Mouse (Mus musculus): Measurements from ENCODE around the gene S100a4. TPM values are rescaled to one million over a fixed set of nuclear protein-coding genes. Genes with fewer than 3 reads are reported as not detected.

The S100a4 gene
- polyA plus RNA-seq, 1 experiment = 1.9 TPM

DNA sequence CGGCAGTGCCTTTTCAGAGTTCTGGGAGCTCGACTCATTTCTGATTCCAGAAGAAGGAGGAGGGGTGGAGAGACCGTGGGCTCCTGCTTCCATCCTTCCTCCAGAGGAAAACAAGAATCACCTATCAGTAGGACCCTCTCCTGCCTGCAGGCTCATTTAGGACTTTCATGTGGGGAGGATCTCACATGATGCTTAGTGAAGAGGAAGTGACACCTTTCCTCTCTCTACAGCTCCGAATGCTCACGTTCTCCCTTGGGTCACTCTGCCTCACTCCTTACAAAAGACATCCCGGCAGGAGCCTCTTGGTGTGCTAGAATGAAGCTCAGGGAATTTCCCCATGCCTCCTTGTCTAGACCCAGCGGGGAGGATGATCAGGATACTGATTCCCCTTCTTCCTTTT, 18.0 kb downstream of the S100a4 start:
- H3K4me3 ChIP-seq (ENCODE audit: control insufficient read depth, low read depth, low read length) = no peak overlapping the region
- TF ChIP-seq CTCF (IDR thresholded peaks at IDR 0.05; ENCODE audit: control insufficient read depth, insufficient read depth, insufficient replicate concordance, low read depth, low read length) = no peak
- TF ChIP-seq POLR2A (IDR thresholded peaks at IDR 0.05; ENCODE audit: control insufficient read depth, low read depth, low read length) = no peak
- H3K4me1 ChIP-seq (ENCODE audit: control insufficient read depth, insufficient read depth, low read length) = peaks cover 2% of the 10 kb centered on the region; the same call in 1 of the 2 replicates
- no peaks in the 10 kb centered on the region for H3K36me3 ChIP-seq (ENCODE audit: control insufficient read depth, insufficient read depth, low read length)
- H3K27ac ChIP-seq (ENCODE audit: control insufficient read depth, insufficient read depth, low read depth, low read length) = no peak overlapping the region
- no peaks in the 10 kb centered on the region for H3K27me3 ChIP-seq (ENCODE audit: control insufficient read depth, insufficient read depth, low read length)

DNA sequence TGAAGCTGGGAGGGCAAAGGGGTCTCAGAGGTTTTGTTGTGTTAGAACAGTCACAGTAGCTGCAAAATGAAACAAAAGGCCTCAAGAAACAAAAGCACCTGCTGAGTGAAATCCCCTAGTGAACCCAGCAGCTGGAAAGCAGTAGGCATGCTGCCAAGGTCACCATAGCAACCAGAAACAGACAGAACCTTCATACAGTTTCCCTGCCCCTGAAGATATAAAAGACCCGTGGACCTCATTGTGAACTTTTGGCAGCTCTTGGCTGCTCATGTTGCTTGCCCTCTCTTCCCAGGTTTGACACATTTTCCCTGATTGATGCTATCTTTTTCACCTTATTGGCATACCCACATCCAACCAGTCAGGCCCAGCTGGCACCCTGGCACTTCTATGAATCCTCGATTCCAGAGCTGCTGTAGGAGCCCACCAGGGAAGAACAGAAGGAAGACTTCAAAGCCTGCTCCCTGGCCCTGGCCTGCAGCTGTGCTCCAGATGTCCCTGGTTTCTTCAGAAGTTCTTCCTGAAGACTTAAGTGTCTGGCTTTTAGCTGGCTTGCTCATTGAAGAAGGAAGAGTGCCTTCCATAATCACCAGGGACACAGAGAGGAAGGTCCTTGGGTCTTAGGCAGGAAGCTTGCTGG, 20.0 kb downstream of the S100a4 start:
- peaks cover 2% of the 10 kb centered on the region; the same call in 1 of the 2 replicates for H3K4me1 ChIP-seq (ENCODE audit: control insufficient read depth, insufficient read depth, low read length)
- no peak overlapping the region for H3K4me3 ChIP-seq (ENCODE audit: control insufficient read depth, low read depth, low read length)
- TF ChIP-seq POLR2A (IDR thresholded peaks at IDR 0.05; ENCODE audit: control insufficient read depth, low read depth, low read length) = no peak
- no peak for TF ChIP-seq CTCF (IDR thresholded peaks at IDR 0.05; ENCODE audit: control insufficient read depth, insufficient read depth, insufficient replicate concordance, low read depth, low read length)
- peak overlapping the region; percentile 42; the same call in 1 of the 2 replicates for H3K27ac ChIP-seq (ENCODE audit: control insufficient read depth, insufficient read depth, low read depth, low read length)
- no peaks in the 10 kb centered on the region for H3K36me3 ChIP-seq (ENCODE audit: control insufficient read depth, insufficient read depth, low read length)
- H3K27me3 ChIP-seq (ENCODE audit: control insufficient read depth, insufficient read depth, low read length) = no peaks in the 10 kb centered on the region

DNA sequence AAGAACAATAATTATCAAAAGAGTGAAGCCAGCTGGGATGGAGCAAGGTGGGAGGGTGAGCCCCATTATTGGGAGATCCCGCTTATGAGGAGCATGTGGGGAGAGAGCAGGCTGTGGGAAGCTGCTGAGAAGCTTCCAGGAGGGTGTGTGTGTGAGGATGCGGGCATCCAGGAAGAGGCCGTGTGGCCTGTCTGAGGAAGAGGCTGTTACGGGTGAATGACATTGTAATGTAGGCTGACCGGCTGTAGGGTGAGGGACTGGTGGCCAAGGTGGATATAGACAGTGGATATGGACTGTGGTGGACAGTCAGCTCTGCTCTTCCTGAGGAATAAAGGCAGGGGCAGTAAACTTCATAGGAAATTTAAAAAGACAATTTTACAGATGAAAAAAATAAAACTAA, 21.9 kb downstream of the S100a4 start:
- H3K4me3 ChIP-seq (ENCODE audit: control insufficient read depth, low read depth, low read length) = no peak overlapping the region
- no peaks in the 10 kb centered on the region for H3K36me3 ChIP-seq (ENCODE audit: control insufficient read depth, insufficient read depth, low read length)
- peaks cover 2% of the 10 kb centered on the region; the same call in 1 of the 2 replicates for H3K4me1 ChIP-seq (ENCODE audit: control insufficient read depth, insufficient read depth, low read length)
- no peaks in the 10 kb centered on the region for H3K27me3 ChIP-seq (ENCODE audit: control insufficient read depth, insufficient read depth, low read length)
- TF ChIP-seq CTCF (IDR thresholded peaks at IDR 0.05; ENCODE audit: control insufficient read depth, insufficient read depth, insufficient replicate concordance, low read depth, low read length) (no peak), POLR2A (IDR thresholded peaks at IDR 0.05; ENCODE audit: control insufficient read depth, low read depth, low read length) (no peak)
- no peak overlapping the region for H3K27ac ChIP-seq (ENCODE audit: control insufficient read depth, insufficient read depth, low read depth, low read length)

DNA sequence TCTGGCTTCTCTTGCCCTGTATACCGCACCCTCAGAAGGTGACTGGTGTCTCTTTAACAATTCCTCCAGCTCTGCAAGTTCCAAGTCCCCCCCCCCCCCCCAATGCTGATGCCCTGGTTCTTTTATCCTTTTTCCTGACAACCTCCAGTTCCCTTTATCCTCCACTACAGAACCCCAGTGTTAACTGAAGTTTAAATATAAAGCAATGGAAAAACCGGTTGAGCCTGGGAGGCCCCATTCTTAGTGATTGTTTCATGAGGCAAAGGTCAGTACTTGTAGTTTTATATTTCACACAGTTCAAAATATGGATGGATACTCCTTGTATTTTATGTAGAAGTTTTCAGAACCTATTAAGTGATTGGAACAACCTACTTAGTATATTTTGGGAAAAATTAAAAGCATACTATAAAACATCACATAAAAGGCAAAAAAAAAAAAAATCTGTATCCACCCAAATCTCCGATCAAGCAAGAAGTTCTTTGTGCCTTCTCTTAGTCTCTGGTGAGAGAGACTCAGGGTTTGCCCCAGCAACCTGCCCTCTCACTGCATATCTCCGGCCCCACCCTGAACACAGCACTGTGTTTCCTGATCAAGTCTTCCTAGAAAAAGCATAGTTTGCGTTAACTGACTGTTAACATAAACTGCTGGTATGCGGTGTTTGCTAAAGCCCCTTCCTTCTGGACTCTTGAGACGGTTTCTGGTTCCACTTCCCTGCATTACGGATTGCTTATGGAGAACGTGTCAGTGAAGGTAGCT, 22.9 kb downstream of the S100a4 start:
- H3K4me3 ChIP-seq (ENCODE audit: control insufficient read depth, low read depth, low read length) = no peak overlapping the region
- no peak overlapping the region for H3K27ac ChIP-seq (ENCODE audit: control insufficient read depth, insufficient read depth, low read depth, low read length)
- TF ChIP-seq POLR2A (IDR thresholded peaks at IDR 0.05; ENCODE audit: control insufficient read depth, low read depth, low read length) (no peak), CTCF (IDR thresholded peaks at IDR 0.05; ENCODE audit: control insufficient read depth, insufficient read depth, insufficient replicate concordance, low read depth, low read length) (no peak)
- no peaks in the 10 kb centered on the region for H3K36me3 ChIP-seq (ENCODE audit: control insufficient read depth, insufficient read depth, low read length)
- H3K4me1 ChIP-seq (ENCODE audit: control insufficient read depth, insufficient read depth, low read length) = peaks cover 2% of the 10 kb centered on the region; the same call in 1 of the 2 replicates
- H3K27me3 ChIP-seq (ENCODE audit: control insufficient read depth, insufficient read depth, low read length) = no peaks in the 10 kb centered on the region

DNA sequence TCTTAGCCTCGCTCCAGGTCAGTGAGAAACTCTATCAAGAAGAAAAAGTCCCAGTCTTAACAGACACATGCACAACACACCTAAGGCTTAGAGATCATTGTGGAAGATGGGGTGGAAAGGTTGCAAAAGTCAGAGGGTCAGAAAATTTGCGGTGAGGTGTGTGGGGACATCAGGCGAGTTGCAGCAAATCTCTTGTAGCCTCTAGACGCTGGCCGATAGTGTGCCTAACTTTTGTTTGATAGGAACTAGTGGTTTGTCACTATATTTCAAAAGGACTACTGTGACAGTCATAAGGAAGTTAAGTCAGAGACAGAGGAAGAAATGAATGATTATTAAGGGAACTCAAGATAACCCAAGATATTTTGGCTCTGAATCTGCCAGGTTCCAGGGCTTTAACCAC, 23.8 kb downstream of the S100a4 start:
- H3K27me3 ChIP-seq (ENCODE audit: control insufficient read depth, insufficient read depth, low read length) = no peaks in the 10 kb centered on the region
- peaks cover 2% of the 10 kb centered on the region; the same call in 1 of the 2 replicates for H3K4me1 ChIP-seq (ENCODE audit: control insufficient read depth, insufficient read depth, low read length)
- no peak overlapping the region for H3K4me3 ChIP-seq (ENCODE audit: control insufficient read depth, low read depth, low read length)
- TF ChIP-seq POLR2A (IDR thresholded peaks at IDR 0.05; ENCODE audit: control insufficient read depth, low read depth, low read length) = no peak
- no peak for TF ChIP-seq CTCF (IDR thresholded peaks at IDR 0.05; ENCODE audit: control insufficient read depth, insufficient read depth, insufficient replicate concordance, low read depth, low read length)
- no peak overlapping the region for H3K27ac ChIP-seq (ENCODE audit: control insufficient read depth, insufficient read depth, low read depth, low read length)
- H3K36me3 ChIP-seq (ENCODE audit: control insufficient read depth, insufficient read depth, low read length) = no peaks in the 10 kb centered on the region

DNA sequence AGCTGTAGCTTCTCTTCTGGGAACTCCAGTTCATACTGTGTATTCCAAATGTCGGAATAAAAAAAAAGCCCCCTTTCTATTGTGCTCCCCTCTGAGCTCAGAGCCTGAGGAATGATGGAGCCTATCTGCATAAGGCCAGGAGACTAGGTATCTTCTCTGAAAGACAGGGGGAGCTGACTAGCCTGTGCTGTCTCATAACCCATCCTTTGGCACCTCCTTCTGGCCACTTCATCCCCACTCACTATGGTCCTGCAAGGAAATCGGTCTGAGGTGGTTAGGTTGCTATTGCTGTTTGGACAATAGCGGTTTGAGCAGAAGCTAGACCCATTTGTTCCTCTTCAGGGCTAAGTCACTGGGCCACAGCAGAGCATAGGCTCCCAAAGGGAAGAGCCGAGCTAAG, 24.2 kb downstream of the S100a4 start:
- Histone ChIP-seq H3K4me3 (ENCODE audit: control insufficient read depth, low read depth, low read length) (no peak overlapping the region), H3K4me1 (ENCODE audit: control insufficient read depth, insufficient read depth, low read length) (peaks cover 2% of the 10 kb centered on the region; the same call in 1 of the 2 replicates), H3K27ac (ENCODE audit: control insufficient read depth, insufficient read depth, low read depth, low read length) (no peak overlapping the region), H3K27me3 (ENCODE audit: control insufficient read depth, insufficient read depth, low read length) (no peaks in the 10 kb centered on the region), H3K36me3 (ENCODE audit: control insufficient read depth, insufficient read depth, low read length) (no peaks in the 10 kb centered on the region)
- TF ChIP-seq CTCF (IDR thresholded peaks at IDR 0.05; ENCODE audit: control insufficient read depth, insufficient read depth, insufficient replicate concordance, low read depth, low read length) (peak; percentile 37; the same call in 1 of the 2 replicates), POLR2A (IDR thresholded peaks at IDR 0.05; ENCODE audit: control insufficient read depth, low read depth, low read length) (no peak)

DNA sequence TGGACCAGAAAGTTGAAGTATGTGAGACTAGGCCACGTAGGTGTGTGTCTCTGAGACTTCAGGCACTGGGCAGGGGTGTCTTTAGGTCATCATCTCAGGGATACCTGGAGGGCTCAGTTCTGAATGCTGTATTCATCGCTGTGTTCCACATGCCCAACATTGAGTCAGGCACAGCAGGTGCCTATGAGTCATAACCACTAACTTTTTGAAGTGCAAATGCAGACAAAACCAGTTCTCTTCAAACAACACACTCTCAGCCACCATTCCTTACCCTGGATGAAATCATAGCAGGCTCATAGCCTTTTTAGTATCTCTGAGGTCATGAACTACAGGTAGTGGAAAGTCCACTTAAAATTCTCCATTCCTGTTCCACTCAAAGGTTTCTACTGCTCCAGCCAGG, 25.7 kb downstream of the S100a4 start:
- no peak for TF ChIP-seq CTCF (IDR thresholded peaks at IDR 0.05; ENCODE audit: control insufficient read depth, insufficient read depth, insufficient replicate concordance, low read depth, low read length)
- no peak for TF ChIP-seq POLR2A (IDR thresholded peaks at IDR 0.05; ENCODE audit: control insufficient read depth, low read depth, low read length)
- Histone ChIP-seq H3K27me3 (ENCODE audit: control insufficient read depth, insufficient read depth, low read length) (no peaks in the 10 kb centered on the region), H3K4me1 (ENCODE audit: control insufficient read depth, insufficient read depth, low read length) (no peaks in the 10 kb centered on the region), H3K4me3 (ENCODE audit: control insufficient read depth, low read depth, low read length) (no peak overlapping the region), H3K36me3 (ENCODE audit: control insufficient read depth, insufficient read depth, low read length) (no peaks in the 10 kb centered on the region), H3K27ac (ENCODE audit: control insufficient read depth, insufficient read depth, low read depth, low read length) (no peak overlapping the region)

Measured in testis, adult 2 months (tissue).